Mouse (Mus musculus): ENCODE results near the gene Uggt2. TPM values are rescaled to one million over a fixed set of nuclear protein-coding genes. Genes with fewer than 3 reads are reported as not detected.
"Not testable (repeated sequence)": the region's sequence is repeated elsewhere in the genome, so short reads cannot be mapped to it uniquely, and the experiment has no call there.

Uggt2 gene
- total and polyA plus RNA-seq, 2 experiments, result 0.98 to 3.0 TPM

DNA sequence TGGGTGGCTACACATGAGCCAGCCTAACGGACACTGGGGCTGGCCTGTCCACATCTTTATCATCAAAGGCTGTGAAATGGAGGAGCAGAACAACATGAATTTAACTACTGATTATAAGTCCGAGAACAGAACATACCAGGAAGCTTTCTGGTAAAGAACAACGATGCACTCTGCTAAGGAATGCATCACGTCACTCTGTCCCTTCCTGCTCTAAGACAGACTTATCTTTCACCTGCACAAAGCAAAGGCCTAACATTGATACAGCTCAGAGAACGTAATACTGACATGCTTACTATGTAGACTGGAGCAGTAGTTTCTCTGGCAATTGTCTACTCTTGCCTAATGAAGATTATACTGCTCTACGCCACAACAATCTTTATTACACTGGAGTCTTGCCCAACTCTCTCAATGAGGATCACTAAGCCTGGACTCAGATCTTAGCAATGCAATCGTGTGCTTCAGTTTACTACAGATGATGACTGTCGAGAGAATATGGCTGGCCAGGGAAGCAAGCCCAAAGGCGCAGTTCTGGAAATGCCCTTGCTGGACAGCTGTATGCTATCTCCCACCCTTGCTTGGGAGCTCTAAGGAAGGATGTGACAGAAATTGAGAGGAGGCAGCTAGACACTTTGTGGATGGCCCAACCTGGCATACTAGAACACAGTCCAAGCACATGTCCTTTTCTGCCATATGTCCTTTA, 103.9 kb downstream of the Uggt2 start:
- DNase-seq (ENCODE audit: extremely low read depth, low read depth, low spot score), result no peak
- no peaks in the 10 kb centered on the region for H3K4me1 ChIP-seq (ENCODE audit: control insufficient read depth, insufficient read depth, low read length)
- H3K27me3 ChIP-seq (ENCODE audit: control insufficient read depth, insufficient read depth, low read length), result no peaks in the 10 kb centered on the region
- H3K79me2 ChIP-seq (ENCODE audit: control insufficient read depth, insufficient read depth, low read length), result no peaks in the 10 kb centered on the region
- 90% methylated on average over 9 of the region's 9 CpGs for WGBS
- no peak overlapping the region for H3K27ac ChIP-seq (replicated peaks; ENCODE audit: insufficient read depth, low read depth, low read length)
- no peak overlapping the region for H3K4me3 ChIP-seq (ENCODE audit: insufficient read depth, low read depth, low read length)
- H3K9ac ChIP-seq (ENCODE audit: low read depth, low read length), result no peak overlapping the region
- H3K36me3 ChIP-seq (ENCODE audit: control insufficient read depth, insufficient read depth, low read length), result peaks cover 3% of the 10 kb centered on the region; the same call in 1 of the 2 replicates
- no peak for TF ChIP-seq POLR2A (IDR thresholded peaks at IDR 0.05; ENCODE audit: extremely low read depth, insufficient read depth, low read length)
- no peak for TF ChIP-seq CTCF (IDR thresholded peaks at IDR 0.05; ENCODE audit: low read depth, low read length)

DNA sequence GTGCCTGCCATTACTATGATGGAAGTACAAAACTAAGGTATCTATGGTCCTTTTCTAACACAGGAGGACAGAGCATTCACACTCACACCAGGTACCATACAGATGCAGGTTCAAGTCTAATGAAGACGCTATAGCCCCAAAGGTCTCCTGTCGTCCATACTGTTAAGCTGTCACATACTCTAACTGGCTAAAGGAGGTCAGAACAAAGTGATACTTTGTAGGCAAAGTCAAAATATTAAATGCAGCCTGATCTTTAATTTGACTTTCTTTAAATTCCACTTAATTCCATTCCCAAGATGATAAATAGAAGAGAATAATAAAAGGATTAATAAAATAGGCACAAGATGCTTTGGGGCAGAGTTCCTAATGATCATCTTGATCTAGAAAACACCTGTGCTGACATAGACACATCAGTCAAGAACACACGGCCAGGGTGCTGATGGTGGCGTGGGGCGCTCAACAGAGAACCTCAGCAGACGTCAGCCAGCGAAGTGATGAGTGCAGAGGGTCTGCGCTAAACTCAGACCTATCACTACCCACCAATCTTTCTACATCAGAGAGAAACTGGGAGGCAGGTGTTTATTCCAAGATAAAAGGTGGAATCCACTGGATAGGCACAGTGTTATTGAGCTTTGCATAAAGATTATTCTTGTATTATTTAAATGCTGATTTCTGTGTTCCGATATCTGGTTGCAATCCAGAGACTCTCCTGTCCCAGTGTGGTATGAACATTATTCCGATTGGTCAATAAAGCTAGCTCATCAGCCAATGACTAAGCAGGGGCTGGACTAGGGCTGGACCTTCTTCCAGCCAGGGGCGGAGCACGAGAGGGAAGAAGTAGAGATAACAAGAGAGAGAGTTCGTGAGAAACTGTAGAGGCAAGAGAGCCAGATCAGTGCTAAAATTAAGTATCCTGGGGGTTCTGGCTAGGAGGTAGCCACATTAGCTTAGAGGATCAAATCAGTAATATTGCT, 111.4 kb downstream of the Uggt2 start:
- Histone ChIP-seq H3K9ac (ENCODE audit: low read depth, low read length) (no peak overlapping the region), H3K27ac (replicated peaks; ENCODE audit: insufficient read depth, low read depth, low read length) (no peak overlapping the region), H3K4me3 (ENCODE audit: insufficient read depth, low read depth, low read length) (no peak overlapping the region), H3K4me1 (ENCODE audit: control insufficient read depth, insufficient read depth, low read length) (no peaks in the 10 kb centered on the region), H3K79me2 (ENCODE audit: control insufficient read depth, insufficient read depth, low read length) (no peaks in the 10 kb centered on the region), H3K36me3 (ENCODE audit: control insufficient read depth, insufficient read depth, low read length) (peaks cover 6% of the 10 kb centered on the region; the same call in 1 of the 2 replicates), H3K27me3 (ENCODE audit: control insufficient read depth, insufficient read depth, low read length) (no peaks in the 10 kb centered on the region)
- WGBS, result 62% methylated on average over 13 of the region's 13 CpGs
- DNase-seq (ENCODE audit: extremely low read depth, low read depth, low spot score), result peak; percentile 67
- TF ChIP-seq POLR2A (IDR thresholded peaks at IDR 0.05; ENCODE audit: extremely low read depth, insufficient read depth, low read length), result no peak
- no peak for TF ChIP-seq CTCF (IDR thresholded peaks at IDR 0.05; ENCODE audit: low read depth, low read length)

DNA sequence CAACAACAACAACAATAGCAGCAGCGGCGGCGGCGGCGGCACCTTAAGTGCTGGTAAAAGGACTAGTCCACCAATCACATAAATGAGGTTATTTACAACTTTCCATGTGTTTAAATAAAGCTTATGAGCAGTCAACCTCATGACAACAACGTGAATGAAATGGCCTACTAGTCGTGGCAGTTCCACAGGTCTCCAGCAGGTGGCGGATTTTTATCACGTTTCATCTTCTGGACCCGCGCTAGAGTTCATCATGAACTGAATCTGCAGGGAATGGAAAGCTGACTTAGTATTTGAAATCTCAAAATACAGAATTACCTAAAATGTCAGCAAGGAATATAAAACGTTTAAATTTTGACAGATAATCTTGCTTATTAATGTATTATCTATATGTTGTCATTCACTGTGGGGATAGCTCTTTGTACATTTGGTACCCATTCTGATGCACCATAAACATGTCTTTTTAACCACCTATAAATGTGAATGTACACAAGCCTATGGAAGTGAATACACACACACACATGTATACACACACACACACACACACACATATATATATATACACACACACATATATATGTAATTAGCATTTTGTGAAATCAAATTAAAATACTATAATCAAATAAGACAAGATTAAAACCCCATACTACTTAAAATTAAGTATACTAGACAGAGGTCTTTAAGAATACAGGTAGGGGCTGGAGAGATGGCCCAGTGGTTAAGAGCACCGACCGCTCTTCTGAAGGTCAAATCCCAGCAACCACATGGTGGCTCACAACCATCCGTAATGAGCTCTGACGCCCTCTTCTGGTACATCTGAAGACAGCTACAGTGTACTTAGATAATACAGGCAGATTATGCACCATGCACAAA, 112.3 kb downstream of the Uggt2 start:
- no peaks in the 10 kb centered on the region for H3K4me1 ChIP-seq (ENCODE audit: control insufficient read depth, insufficient read depth, low read length)
- no peaks in the 10 kb centered on the region for H3K27me3 ChIP-seq (ENCODE audit: control insufficient read depth, insufficient read depth, low read length)
- no peak overlapping the region for H3K4me3 ChIP-seq (ENCODE audit: insufficient read depth, low read depth, low read length)
- no peak overlapping the region for H3K9ac ChIP-seq (ENCODE audit: low read depth, low read length)
- peaks cover 8% of the 10 kb centered on the region; the same call in 1 of the 2 replicates for H3K36me3 ChIP-seq (ENCODE audit: control insufficient read depth, insufficient read depth, low read length)
- no peaks in the 10 kb centered on the region for H3K79me2 ChIP-seq (ENCODE audit: control insufficient read depth, insufficient read depth, low read length)
- peak; percentile 69 for TF ChIP-seq CTCF (IDR thresholded peaks at IDR 0.05; ENCODE audit: low read depth, low read length)
- no peak for TF ChIP-seq POLR2A (IDR thresholded peaks at IDR 0.05; ENCODE audit: extremely low read depth, insufficient read depth, low read length)
- DNase-seq (ENCODE audit: extremely low read depth, low read depth, low spot score), result peak; percentile 52
- WGBS, result 49% methylated on average over 16 of the region's 16 CpGs
- no peak overlapping the region for H3K27ac ChIP-seq (replicated peaks; ENCODE audit: insufficient read depth, low read depth, low read length)

DNA sequence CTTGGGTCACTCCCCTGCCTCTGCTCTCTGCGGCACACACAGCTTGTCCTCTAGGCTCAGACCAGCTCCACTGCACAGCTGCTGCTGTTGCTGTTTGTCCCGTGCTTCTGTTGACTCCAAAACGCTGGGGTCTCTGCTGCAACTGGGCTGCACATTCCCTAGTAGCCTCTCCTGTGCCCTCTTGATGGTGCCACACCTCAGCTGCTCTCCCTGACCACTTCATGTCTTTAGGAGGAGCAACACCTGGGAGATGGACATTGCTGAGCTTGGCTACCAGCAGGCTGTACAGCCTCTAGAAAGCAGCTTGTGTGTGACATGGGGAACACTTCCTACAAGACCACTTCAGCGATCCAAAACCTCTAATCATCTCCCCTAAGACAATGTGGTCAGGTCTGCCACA, 115.1 kb downstream of the Uggt2 start:
- TF ChIP-seq POLR2A (IDR thresholded peaks at IDR 0.05; ENCODE audit: extremely low read depth, insufficient read depth, low read length) (no peak), CTCF (IDR thresholded peaks at IDR 0.05; ENCODE audit: low read depth, low read length) (no peak)
- H3K36me3 ChIP-seq (ENCODE audit: control insufficient read depth, insufficient read depth, low read length), result peaks cover 22% of the 10 kb centered on the region
- no peak overlapping the region for H3K4me3 ChIP-seq (ENCODE audit: insufficient read depth, low read depth, low read length)
- H3K79me2 ChIP-seq (ENCODE audit: control insufficient read depth, insufficient read depth, low read length), result no peaks in the 10 kb centered on the region
- H3K9ac ChIP-seq (ENCODE audit: low read depth, low read length), result no peak overlapping the region
- H3K4me1 ChIP-seq (ENCODE audit: control insufficient read depth, insufficient read depth, low read length), result peaks cover 5% of the 10 kb centered on the region
- DNase-seq (ENCODE audit: extremely low read depth, low read depth, low spot score), result no peak
- WGBS, result 87% methylated on average over 4 of the region's 4 CpGs
- H3K27ac ChIP-seq (replicated peaks; ENCODE audit: insufficient read depth, low read depth, low read length), result no peak overlapping the region
- H3K27me3 ChIP-seq (ENCODE audit: control insufficient read depth, insufficient read depth, low read length), result no peaks in the 10 kb centered on the region

DNA sequence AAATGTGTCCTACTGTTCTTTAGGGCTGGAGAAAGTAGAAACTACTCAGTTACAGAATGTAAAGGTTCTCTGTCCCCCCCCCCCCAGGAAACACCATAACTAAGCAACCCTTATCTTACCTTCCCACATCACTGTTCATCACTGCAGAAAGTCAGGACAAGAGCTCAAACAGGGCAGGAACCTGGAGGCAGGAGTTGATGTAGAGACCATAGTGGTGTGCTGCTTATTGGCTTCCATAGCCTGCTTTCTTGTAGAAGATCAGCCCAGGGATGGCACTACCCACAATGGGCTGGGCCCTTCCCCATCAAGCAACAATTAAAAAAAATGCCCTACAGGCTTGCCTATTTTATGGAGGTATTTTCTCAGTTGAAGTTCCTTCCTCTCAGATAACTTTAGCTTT, 115.8 kb downstream of the Uggt2 start:
- DNase-seq (ENCODE audit: extremely low read depth, low read depth, low spot score), result no peak
- Histone ChIP-seq H3K4me3 (ENCODE audit: insufficient read depth, low read depth, low read length) (no peak overlapping the region), H3K79me2 (ENCODE audit: control insufficient read depth, insufficient read depth, low read length) (no peaks in the 10 kb centered on the region), H3K9ac (ENCODE audit: low read depth, low read length) (no peak overlapping the region), H3K4me1 (ENCODE audit: control insufficient read depth, insufficient read depth, low read length) (peaks cover 5% of the 10 kb centered on the region), H3K27me3 (ENCODE audit: control insufficient read depth, insufficient read depth, low read length) (no peaks in the 10 kb centered on the region), H3K36me3 (ENCODE audit: control insufficient read depth, insufficient read depth, low read length) (peaks cover 28% of the 10 kb centered on the region), H3K27ac (replicated peaks; ENCODE audit: insufficient read depth, low read depth, low read length) (no peak overlapping the region)
- TF ChIP-seq CTCF (IDR thresholded peaks at IDR 0.05; ENCODE audit: low read depth, low read length), result no peak
- TF ChIP-seq POLR2A (IDR thresholded peaks at IDR 0.05; ENCODE audit: extremely low read depth, insufficient read depth, low read length), result no peak

DNA sequence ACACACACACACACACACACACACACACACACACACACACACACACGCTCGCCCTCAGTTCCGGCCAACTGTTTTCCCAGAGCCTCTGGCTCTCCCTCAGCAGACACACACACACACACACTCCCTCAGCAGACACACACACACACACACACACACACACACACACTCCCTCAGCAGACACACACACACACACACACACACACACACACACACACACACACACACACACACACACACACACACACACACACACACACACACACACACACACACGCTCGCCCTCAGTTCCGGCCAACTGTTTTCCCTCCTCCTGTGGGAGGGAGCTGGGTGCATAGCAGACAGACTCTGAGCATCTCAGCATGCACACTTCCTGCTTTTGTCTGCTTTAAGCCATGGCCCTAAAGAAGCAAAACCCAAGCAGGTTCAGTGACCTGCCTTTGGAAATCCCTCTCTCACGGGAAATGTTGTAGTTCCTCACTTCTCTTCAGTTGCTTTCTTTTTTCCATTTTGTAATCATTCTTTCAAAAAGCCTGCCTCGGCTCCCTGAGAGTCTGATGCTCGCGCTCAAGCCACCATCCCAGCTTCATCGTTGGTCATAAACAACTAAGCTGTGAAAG, 116.7 kb downstream of the Uggt2 start:
- not testable (repeated sequence) for H3K4me1 ChIP-seq (ENCODE audit: control insufficient read depth, insufficient read depth, low read length); H3K27ac ChIP-seq (replicated peaks; ENCODE audit: insufficient read depth, low read depth, low read length); H3K27me3 ChIP-seq (ENCODE audit: control insufficient read depth, insufficient read depth, low read length); H3K9ac ChIP-seq (ENCODE audit: low read depth, low read length); H3K79me2 ChIP-seq (ENCODE audit: control insufficient read depth, insufficient read depth, low read length); DNase-seq (ENCODE audit: extremely low read depth, low read depth, low spot score); H3K4me3 ChIP-seq (ENCODE audit: insufficient read depth, low read depth, low read length)
- 69% methylated on average over 11 of the region's 11 CpGs for WGBS
- H3K36me3 ChIP-seq (ENCODE audit: control insufficient read depth, insufficient read depth, low read length), result peaks cover 37% of the 10 kb centered on the region

DNA sequence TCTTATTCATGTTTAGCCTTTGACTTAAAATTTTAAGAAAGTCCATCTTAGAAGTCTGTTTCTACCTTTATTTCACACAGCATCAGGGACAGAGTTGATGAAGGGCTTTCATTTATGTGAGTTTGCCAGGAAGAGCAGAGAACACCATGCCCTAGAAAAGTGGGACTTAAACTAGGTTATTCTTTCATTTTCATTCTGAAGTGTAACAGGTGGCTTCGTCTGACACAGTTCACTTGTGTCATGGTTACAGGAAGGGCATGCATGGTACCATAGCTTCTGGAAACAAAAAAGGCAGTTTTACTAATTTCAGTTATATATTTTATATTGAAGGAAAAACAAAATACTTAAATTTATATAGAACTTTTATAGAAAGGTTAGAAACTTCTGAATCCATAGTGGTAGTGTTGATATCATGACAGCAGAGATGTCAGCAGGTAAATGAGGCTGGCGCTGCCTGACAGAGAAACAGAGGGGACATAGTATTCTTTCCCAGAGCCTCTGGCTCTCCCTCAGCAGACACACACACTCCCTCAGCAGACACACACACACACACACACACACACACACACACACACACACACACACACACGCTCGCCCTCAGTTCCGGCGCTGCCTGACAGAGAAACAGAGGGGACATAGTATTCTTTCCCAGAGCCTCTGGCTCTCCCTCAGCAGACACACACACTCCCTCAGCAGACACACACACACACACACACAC, 117.4 kb downstream of the Uggt2 start:
- not testable (repeated sequence) for DNase-seq (ENCODE audit: extremely low read depth, low read depth, low spot score); H3K27ac ChIP-seq (replicated peaks; ENCODE audit: insufficient read depth, low read depth, low read length); H3K9ac ChIP-seq (ENCODE audit: low read depth, low read length); H3K4me3 ChIP-seq (ENCODE audit: insufficient read depth, low read depth, low read length); H3K79me2 ChIP-seq (ENCODE audit: control insufficient read depth, insufficient read depth, low read length); H3K27me3 ChIP-seq (ENCODE audit: control insufficient read depth, insufficient read depth, low read length); H3K4me1 ChIP-seq (ENCODE audit: control insufficient read depth, insufficient read depth, low read length)
- peaks cover 42% of the 10 kb centered on the region for H3K36me3 ChIP-seq (ENCODE audit: control insufficient read depth, insufficient read depth, low read length)
- WGBS, result 68% methylated on average over 6 of the region's 6 CpGs
